Mouse (Mus musculus): Measurements from ENCODE around the gene Igf1r. TPM values are rescaled to one million over a fixed set of nuclear protein-coding genes. Genes with fewer than 3 reads are reported as not detected.

Gene Igf1r
- polyA plus RNA-seq, 1 experiment from 2014 or later = 16.1 TPM

GRCm38 (mm10) chr7:67986816-67987215 is 34.2 kb downstream of the Igf1r start:
- H3K27me3 ChIP-seq (replicated peaks) = no peaks in the 10 kb centered on the region
- no peak overlapping the region for H3K27ac ChIP-seq
- 49% methylated on average over 11 of the region's 11 CpGs for WGBS
- no peak overlapping the region for H3K9ac ChIP-seq
- no peak overlapping the region for H3K4me2 ChIP-seq
- ATAC-seq (ENCODE audit: insufficient read depth, low FRiP score, low read depth) = no peak
- no peak overlapping the region for H3K4me3 ChIP-seq (replicated peaks)
- no peaks in the 10 kb centered on the region for H3K9me3 ChIP-seq
- H3K4me1 ChIP-seq = peaks cover 15% of the 10 kb centered on the region
- H3K36me3 ChIP-seq = no peaks in the 10 kb centered on the region

DNA sequence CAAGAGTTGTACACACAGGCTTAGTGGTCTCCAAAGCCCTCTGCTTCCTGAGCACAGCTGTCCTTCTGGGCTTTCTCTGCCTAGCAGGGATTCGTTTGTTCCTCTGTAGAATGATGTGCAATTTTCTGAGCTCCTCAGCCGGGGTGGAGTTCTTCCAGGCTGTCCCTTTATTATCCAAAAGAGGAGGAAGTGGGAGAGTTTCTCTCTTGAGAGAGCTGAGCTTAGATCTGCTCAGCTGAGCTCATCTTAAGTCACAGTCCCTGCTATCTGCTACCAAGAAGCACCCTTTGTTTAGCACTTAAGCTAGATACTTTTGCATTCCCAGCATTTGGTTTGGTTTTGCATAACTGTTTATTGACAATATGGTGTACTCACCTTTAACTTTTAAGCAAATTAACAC is 36.7 kb downstream of the Igf1r start:
- H3K27me3 ChIP-seq (replicated peaks) = no peaks in the 10 kb centered on the region
- ATAC-seq (ENCODE audit: insufficient read depth, low FRiP score, low read depth) = no peak
- 38% methylated on average over 2 of the region's 2 CpGs for WGBS

DNA sequence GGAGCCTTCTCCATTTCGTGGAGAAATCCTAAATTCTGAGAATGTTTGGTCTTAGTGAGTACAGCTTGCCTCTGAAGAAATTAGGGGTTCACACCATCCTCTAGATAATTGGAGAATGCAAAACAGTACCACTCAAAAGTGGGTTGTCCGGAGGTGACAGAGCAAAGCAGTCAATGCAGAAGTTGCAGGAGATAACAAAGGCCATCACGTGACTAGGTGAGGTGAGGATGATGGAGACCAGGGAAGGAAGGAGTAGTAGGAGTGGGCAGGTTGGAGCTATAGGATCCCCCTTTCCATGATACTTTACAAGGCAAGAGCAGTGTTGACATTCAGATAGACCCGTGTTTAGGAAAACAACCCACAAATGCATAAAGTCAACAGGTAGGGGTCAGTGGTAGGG is 41.0 kb downstream of the Igf1r start:
- WGBS = 77% methylated on average over 4 of the region's 4 CpGs
- no peaks in the 10 kb centered on the region for H3K36me3 ChIP-seq
- no peaks in the 10 kb centered on the region for H3K9me3 ChIP-seq
- H3K27me3 ChIP-seq (replicated peaks) = no peaks in the 10 kb centered on the region
- no peak overlapping the region for H3K9ac ChIP-seq
- H3K4me2 ChIP-seq = no peak overlapping the region
- no peak overlapping the region for H3K27ac ChIP-seq
- peaks cover 21% of the 10 kb centered on the region for H3K4me1 ChIP-seq
- ATAC-seq (ENCODE audit: insufficient read depth, low FRiP score, low read depth) = no peak
- no peak overlapping the region for H3K4me3 ChIP-seq (replicated peaks)

More for the DNA sequence above, 36.7 kb downstream of the Igf1r start:
- no peak overlapping the region for H3K4me2 ChIP-seq
- H3K4me3 ChIP-seq (replicated peaks) = no peak overlapping the region
- H3K4me1 ChIP-seq = peaks cover 12% of the 10 kb centered on the region
- H3K36me3 ChIP-seq = no peaks in the 10 kb centered on the region
- no peak overlapping the region for H3K27ac ChIP-seq
- no peak overlapping the region for H3K9ac ChIP-seq
- H3K9me3 ChIP-seq = no peaks in the 10 kb centered on the region

DNA sequence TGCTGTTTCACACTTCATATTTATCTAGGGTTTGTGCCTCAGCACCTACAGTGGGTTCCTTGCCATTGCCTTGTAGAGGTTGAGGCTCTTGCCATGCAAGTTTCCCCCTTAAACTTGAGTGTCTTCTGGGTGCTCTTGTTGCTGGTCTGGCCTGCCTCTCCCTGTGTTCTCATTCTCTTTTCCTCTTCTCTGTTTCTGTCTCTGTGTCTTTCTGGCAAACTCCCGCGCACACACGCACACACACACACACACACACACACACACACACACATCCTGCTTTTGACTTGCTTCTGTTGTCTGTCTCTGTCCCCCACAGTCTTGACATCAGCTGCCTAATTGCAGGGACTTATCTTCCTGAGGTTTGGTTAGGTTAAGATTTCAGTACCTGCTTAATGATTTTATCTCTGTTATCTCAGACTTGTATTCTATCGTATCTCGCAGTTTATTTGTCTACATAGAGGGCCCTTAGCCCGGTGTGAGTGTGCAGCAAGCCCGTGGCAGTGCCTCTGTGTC is 41.8 kb downstream of the Igf1r start:
- Histone ChIP-seq H3K9me3 (no peaks in the 10 kb centered on the region), H3K4me1 (peaks cover 27% of the 10 kb centered on the region), H3K27me3 (replicated peaks) (no peaks in the 10 kb centered on the region), H3K36me3 (no peaks in the 10 kb centered on the region), H3K4me3 (replicated peaks) (no peak overlapping the region), H3K9ac (no peak overlapping the region), H3K27ac (no peak overlapping the region), H3K4me2 (no peak overlapping the region)
- WGBS = 55% methylated on average over 7 of the region's 7 CpGs
- no peak for ATAC-seq (ENCODE audit: insufficient read depth, low FRiP score, low read depth)

DNA sequence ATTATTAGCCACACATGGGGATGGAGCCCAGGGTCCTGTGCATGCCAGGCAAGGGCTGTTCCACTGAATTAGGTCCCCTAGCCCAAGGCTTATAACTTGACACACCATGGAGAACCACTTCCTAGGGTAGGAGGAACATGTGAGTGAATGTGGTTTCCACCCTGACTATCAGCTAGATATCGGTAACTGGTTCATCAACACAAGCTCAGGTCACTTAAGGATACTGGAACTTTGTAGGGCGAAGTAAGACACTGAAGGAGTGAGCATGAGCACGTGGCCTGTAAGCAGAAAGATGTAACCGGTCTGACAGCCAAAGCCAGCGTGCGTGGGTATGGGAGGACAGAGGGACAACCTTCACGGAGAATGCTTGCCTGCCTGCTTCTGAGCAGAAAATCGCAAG is 42.6 kb downstream of the Igf1r start:
- no peaks in the 10 kb centered on the region for H3K9me3 ChIP-seq
- H3K27ac ChIP-seq = no peak overlapping the region
- no peaks in the 10 kb centered on the region for H3K36me3 ChIP-seq
- H3K4me2 ChIP-seq = no peak overlapping the region
- no peak overlapping the region for H3K9ac ChIP-seq
- no peaks in the 10 kb centered on the region for H3K27me3 ChIP-seq (replicated peaks)
- no peak overlapping the region for H3K4me3 ChIP-seq (replicated peaks)
- peaks cover 28% of the 10 kb centered on the region for H3K4me1 ChIP-seq
- WGBS = 66% methylated on average over 8 of the region's 8 CpGs
- no peak for ATAC-seq (ENCODE audit: insufficient read depth, low FRiP score, low read depth)

DNA sequence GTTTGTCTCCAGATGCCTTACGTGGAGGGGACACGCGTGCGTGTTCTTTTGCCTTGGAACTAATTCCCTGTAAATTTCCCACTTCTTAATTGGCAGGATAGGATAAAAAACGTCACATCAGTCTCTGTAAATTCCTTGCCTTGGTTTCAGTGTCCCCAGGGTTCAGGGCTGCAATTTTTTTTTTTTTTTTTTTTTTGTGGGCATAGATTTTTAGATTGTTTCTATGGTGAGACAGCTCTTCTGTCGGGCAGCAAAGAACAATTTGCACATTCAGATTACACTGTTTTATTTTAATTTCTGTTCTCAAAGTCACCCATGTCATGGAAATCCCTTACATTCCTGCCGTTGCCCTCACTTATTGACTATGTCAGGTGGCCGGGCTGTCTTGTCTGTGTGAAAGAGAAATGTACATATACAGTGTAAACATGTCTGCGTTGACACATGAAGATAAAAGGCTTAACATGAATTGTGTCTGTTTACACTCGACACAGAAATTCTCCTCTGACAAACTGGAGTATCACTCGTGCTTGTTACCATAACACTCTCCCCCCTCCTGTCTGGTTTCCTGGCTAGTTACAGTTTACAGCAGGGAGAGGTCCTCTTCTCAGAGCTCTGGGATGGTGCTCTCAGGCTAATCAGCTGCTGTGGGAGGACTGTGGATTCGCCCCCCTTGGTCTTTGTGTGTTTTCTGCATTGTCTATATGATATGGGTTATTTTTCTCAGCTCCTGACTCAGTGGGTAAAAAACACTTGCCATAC is 43.8 kb downstream of the Igf1r start:
- H3K27ac ChIP-seq = no peak overlapping the region
- no peak; the same call in 1 of the 2 replicates for ATAC-seq (ENCODE audit: insufficient read depth, low FRiP score, low read depth)
- no peaks in the 10 kb centered on the region for H3K9me3 ChIP-seq
- H3K27me3 ChIP-seq (replicated peaks) = no peaks in the 10 kb centered on the region
- no peaks in the 10 kb centered on the region for H3K36me3 ChIP-seq
- no peak overlapping the region for H3K4me2 ChIP-seq
- H3K4me1 ChIP-seq = peaks cover 28% of the 10 kb centered on the region
- no peak overlapping the region for H3K4me3 ChIP-seq (replicated peaks)
- WGBS = 29% methylated on average over 12 of the region's 12 CpGs
- H3K9ac ChIP-seq = no peak overlapping the region

DNA sequence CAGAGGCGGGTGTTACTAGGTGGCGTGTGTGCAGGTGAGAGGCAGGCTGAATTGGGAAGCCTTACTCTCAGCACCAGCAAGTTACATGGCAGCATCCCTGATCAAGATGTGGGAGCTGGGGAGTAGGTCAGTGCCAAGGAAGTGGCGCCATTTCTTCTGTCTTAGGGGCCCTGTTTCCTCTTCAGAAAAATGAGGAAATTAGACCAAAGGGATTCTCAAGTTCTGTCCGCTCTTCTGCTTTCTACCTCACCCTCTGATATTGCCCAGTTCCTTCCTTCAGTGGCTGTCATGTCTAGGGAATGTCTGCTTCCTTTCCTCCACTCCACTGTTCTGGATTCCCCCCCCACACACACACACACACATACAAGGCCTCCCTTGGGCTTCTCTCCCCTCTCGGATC is 48.6 kb downstream of the Igf1r start:
- Histone ChIP-seq H3K9me3 (no peaks in the 10 kb centered on the region), H3K27ac (no peak overlapping the region), H3K4me2 (no peak overlapping the region), H3K9ac (no peak overlapping the region), H3K27me3 (replicated peaks) (no peaks in the 10 kb centered on the region), H3K4me1 (peaks cover 17% of the 10 kb centered on the region), H3K36me3 (peaks cover 6% of the 10 kb centered on the region; the same call in 1 of the 2 replicates), H3K4me3 (replicated peaks) (no peak overlapping the region)
- ATAC-seq (ENCODE audit: insufficient read depth, low FRiP score, low read depth) = no peak
- 92% methylated on average over 5 of the region's 5 CpGs for WGBS

- 89% methylated on average over 7 of the region's 7 CpGs for WGBS
- H3K36me3 ChIP-seq = peaks cover 10% of the 10 kb centered on the region; the same call in 1 of the 2 replicates
Measured at GRCm38 (mm10) chr7:68006074-68006473, 53.4 kb downstream of the Igf1r start.

GRCm38 (mm10) chr7:68006496-68006895 is 53.9 kb downstream of the Igf1r start:
- no peaks in the 10 kb centered on the region for H3K27me3 ChIP-seq (replicated peaks)
- 88% methylated on average over 6 of the region's 6 CpGs for WGBS
- no peak overlapping the region for H3K9ac ChIP-seq
- no peak overlapping the region for H3K4me3 ChIP-seq (replicated peaks)
- no peak overlapping the region for H3K4me2 ChIP-seq
- no peak for ATAC-seq (ENCODE audit: insufficient read depth, low FRiP score, low read depth)
- no peak overlapping the region for H3K27ac ChIP-seq
- H3K36me3 ChIP-seq = peaks cover 10% of the 10 kb centered on the region; the same call in 1 of the 2 replicates
- 0 out of 2 replicates have a peak, but pooled peaks cover 4% of the 10 kb centered on the region for H3K4me1 ChIP-seq
- no peaks in the 10 kb centered on the region for H3K9me3 ChIP-seq

More at GRCm38 (mm10) chr7:68006074-68006473, 53.4 kb downstream of the Igf1r start:
- Histone ChIP-seq H3K9me3 (no peaks in the 10 kb centered on the region), H3K4me2 (no peak overlapping the region), H3K27me3 (replicated peaks) (no peaks in the 10 kb centered on the region), H3K27ac (no peak overlapping the region), H3K4me1 (0 out of 2 replicates have a peak, but pooled peaks cover 4% of the 10 kb centered on the region), H3K9ac (no peak overlapping the region), H3K4me3 (replicated peaks) (no peak overlapping the region)
- no peak for ATAC-seq (ENCODE audit: insufficient read depth, low FRiP score, low read depth)

DNA sequence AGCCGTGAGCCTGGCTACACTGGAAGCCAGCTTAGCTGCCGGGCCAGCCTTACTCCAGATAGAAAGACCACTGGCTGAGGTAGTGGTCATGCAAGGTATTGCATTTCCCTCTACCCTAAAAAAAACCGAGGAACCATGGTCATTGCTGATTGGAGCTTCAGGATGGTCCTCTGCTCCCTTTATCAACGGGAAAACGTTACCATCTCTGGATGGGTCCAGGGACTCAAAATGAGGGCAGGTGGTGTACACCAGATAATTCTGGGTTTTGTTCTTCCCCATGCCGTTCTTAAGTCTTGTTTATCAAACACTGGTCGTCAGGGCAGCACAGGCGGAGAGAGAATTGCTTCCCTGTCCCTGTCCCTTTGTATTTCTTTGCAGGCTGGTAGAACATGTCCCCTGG is 57.0 kb downstream of the Igf1r start:
- Histone ChIP-seq H3K9me3 (no peaks in the 10 kb centered on the region), H3K4me1 (0 out of 2 replicates have a peak, but pooled peaks cover 10% of the 10 kb centered on the region), H3K36me3 (peaks cover 4% of the 10 kb centered on the region; the same call in 1 of the 2 replicates), H3K27ac (no peak overlapping the region), H3K4me2 (no peak overlapping the region), H3K4me3 (replicated peaks) (no peak overlapping the region), H3K9ac (no peak overlapping the region), H3K27me3 (replicated peaks) (no peaks in the 10 kb centered on the region)
- 67% methylated on average over 8 of the region's 8 CpGs for WGBS
- no peak for ATAC-seq (ENCODE audit: insufficient read depth, low FRiP score, low read depth)

GRCm38 (mm10) chr7:68010168-68010567 is 57.5 kb downstream of the Igf1r start:
- Histone ChIP-seq H3K9ac (no peak overlapping the region), H3K36me3 (peaks cover 4% of the 10 kb centered on the region; the same call in 1 of the 2 replicates), H3K27me3 (replicated peaks) (no peaks in the 10 kb centered on the region), H3K4me1 (0 out of 2 replicates have a peak, but pooled peaks cover 10% of the 10 kb centered on the region), H3K27ac (no peak overlapping the region), H3K4me3 (replicated peaks) (no peak overlapping the region), H3K9me3 (no peaks in the 10 kb centered on the region), H3K4me2 (no peak overlapping the region)
- WGBS = 70% methylated on average over 7 of the region's 7 CpGs
- no peak for ATAC-seq (ENCODE audit: insufficient read depth, low FRiP score, low read depth)

DNA sequence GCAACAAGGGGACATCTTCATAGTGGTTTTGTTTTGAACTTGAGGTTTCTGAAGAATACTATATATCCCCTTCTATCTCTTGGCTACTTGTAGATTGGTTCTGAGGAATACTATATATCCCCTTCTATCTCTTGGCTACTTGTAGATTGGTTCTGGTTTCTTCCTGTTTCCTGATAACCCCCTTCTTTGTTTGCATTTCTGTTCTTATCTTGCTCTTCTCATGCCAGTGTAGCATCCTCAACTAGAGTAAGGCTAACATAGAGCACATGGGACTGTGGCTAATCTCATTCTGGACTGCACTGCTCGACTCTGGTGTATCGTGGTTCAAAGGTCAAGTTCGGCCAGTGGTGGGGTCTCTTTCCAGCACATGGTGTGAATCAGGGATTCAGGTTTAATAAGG is 58.2 kb downstream of the Igf1r start:
- ATAC-seq (ENCODE audit: insufficient read depth, low FRiP score, low read depth) = peak; percentile 51; the same call in 1 of the 2 replicates
- Histone ChIP-seq H3K4me1 (0 out of 2 replicates have a peak, but pooled peaks cover 10% of the 10 kb centered on the region), H3K27ac (no peak overlapping the region), H3K36me3 (peaks cover 7% of the 10 kb centered on the region), H3K9ac (no peak overlapping the region), H3K27me3 (replicated peaks) (no peaks in the 10 kb centered on the region), H3K4me3 (replicated peaks) (no peak overlapping the region), H3K9me3 (no peaks in the 10 kb centered on the region), H3K4me2 (no peak overlapping the region)
- 56% methylated on average over 3 of the region's 3 CpGs for WGBS

Measured in stomach, embryonic 15.5 days (tissue).